Mouse (Mus musculus): Measurements from ENCODE around the gene Tmem30c.

Tmem30c gene

GRCm38 (mm10) chr16:57292765-57293164, at the start of gene Tmem30c:
Gene Tmem30c (minus strand): TSS chr16:57292865.
- no peak for DNase-seq

GRCm38 (mm10) chr16:57340613-57340898, 47.9 kb upstream of the Tmem30c start:
- DNase-seq: no peak

GRCm38 (mm10) chr16:57339765-57340612, 47.3 kb upstream of the Tmem30c start:
- DNase-seq: no peak

GRCm38 (mm10) chr16:57336770-57337423, 44.2 kb upstream of the Tmem30c start:
- no peak for DNase-seq

- no peak for DNase-seq
These were observed 39.6 kb upstream of the Tmem30c start for GRCm38 (mm10) chr16:57332301-57332700.

- DNase-seq: no peak
These were observed 37.4 kb upstream of the Tmem30c start for GRCm38 (mm10) chr16:57330111-57330510.

- DNase-seq: no peak
These were observed 36.4 kb upstream of the Tmem30c start for GRCm38 (mm10) chr16:57329028-57329427.

- peak; percentile 42 for DNase-seq
These were observed 34.3 kb upstream of the Tmem30c start for GRCm38 (mm10) chr16:57326996-57327395.

- DNase-seq: no peak
These were observed 26.8 kb upstream of the Tmem30c start for GRCm38 (mm10) chr16:57319284-57320124.

- DNase-seq: no peak
These were observed 26.0 kb upstream of the Tmem30c start for GRCm38 (mm10) chr16:57318637-57319125.

GRCm38 (mm10) chr16:57317882-57318636, 25.4 kb upstream of the Tmem30c start:
- peak; percentile 20 for DNase-seq

GRCm38 (mm10) chr16:57317127-57317526, 24.5 kb upstream of the Tmem30c start:
- DNase-seq: no peak

GRCm38 (mm10) chr16:57315026-57315425, 22.4 kb upstream of the Tmem30c start:
- no peak for DNase-seq

- no peak for DNase-seq
These were observed 21.6 kb upstream of the Tmem30c start for GRCm38 (mm10) chr16:57314236-57314635.

- DNase-seq: no peak
These were observed 20.8 kb upstream of the Tmem30c start for GRCm38 (mm10) chr16:57313487-57313886.

GRCm38 (mm10) chr16:57312130-57312529, 19.5 kb upstream of the Tmem30c start:
- DNase-seq: no peak

- no peak for DNase-seq
These were observed 12.8 kb upstream of the Tmem30c start for GRCm38 (mm10) chr16:57305463-57305862.

- no peak for DNase-seq
These were observed 11.1 kb upstream of the Tmem30c start for GRCm38 (mm10) chr16:57303716-57304115.

GRCm38 (mm10) chr16:57302792-57303698, 10.4 kb upstream of the Tmem30c start:
- DNase-seq: no peak

- peak; percentile 14 for DNase-seq
These were observed 8.9 kb upstream of the Tmem30c start for GRCm38 (mm10) chr16:57301512-57302115.

Measured in kidney, adult 11 months (tissue).